Mouse (Mus musculus) hindbrain, postnatal 0 days (tissue): ENCODE measurements around the gene G0s2. TPM values are rescaled to one million over a fixed set of nuclear protein-coding genes. Genes with fewer than 3 reads are reported as not detected.
"Not testable (repeated sequence)": the region's sequence is repeated elsewhere in the genome, so short reads cannot be mapped to it uniquely, and the experiment has no call there.

Source experiments
- ATAC-seq: fragments of 200-750 bp; cut with Nextera tagmentation; 2 replicates; pipeline ENCODE4 v1.8.0; 2017; ENCODE audit warnings: mild to moderate bottlenecking, moderate TSS enrichment, moderate library complexity
- DNase-seq: peaks from one replicate; pipeline ENCODE4 v3.0.0-alpha.2; 2015; ENCODE audit warnings: low spot score
- H3K27ac ChIP-seq: fragments of 300-500 bp; sonication (generic); 2 replicates; pipeline ENCODE4 v1.5.1; 2014; ENCODE audit warnings: mild to moderate bottlenecking
- H3K27me3 ChIP-seq: fragments of 300-500 bp; sonication (generic); 2 replicates; pipeline ENCODE4 v1.6.1; 2014; ENCODE audit warnings: low read length, mixed read lengths; ENCODE audit not compliant: insufficient read depth
- H3K36me3 ChIP-seq: fragments of 300-500 bp; sonication (generic); 2 replicates; pipeline ENCODE4 v1.6.1; 2014; ENCODE audit warnings: low read length, mixed read lengths; ENCODE audit not compliant: insufficient read depth
- H3K4me1 ChIP-seq: fragments of 300-500 bp; sonication (generic); 2 replicates; pipeline ENCODE4 v1.6.1; 2014; ENCODE audit warnings: antibody characterized with exemption, low read length, mixed read lengths; ENCODE audit not compliant: insufficient read depth
- H3K4me2 ChIP-seq: fragments of 300-500 bp; sonication (generic); 2 replicates; pipeline ENCODE4 v1.6.1; 2014; ENCODE audit warnings: low read depth, mild to moderate bottlenecking, low read length, moderate library complexity, mixed read lengths
- H3K4me3 ChIP-seq: fragments of 300-500 bp; sonication (generic); 2 replicates; pipeline ENCODE4 v1.5.1; 2014; ENCODE audit warnings: low read length
- H3K9ac ChIP-seq: fragments of 300-500 bp; sonication (generic); replicated peaks from 2 replicates; pipeline ENCODE4 v1.6.1; 2014; ENCODE audit warnings: mild to moderate bottlenecking, low read length, moderate library complexity, mixed read lengths
- H3K9me3 ChIP-seq: fragments of 300-500 bp; sonication (generic); 2 replicates; pipeline ENCODE4 v1.6.1; 2016; ENCODE audit warnings: low read length, mixed read lengths
- CTCF ChIP-seq: IDR thresholded peaks from 2 replicates; pipeline ENCODE4 v1.5.1; 2016; ENCODE audit warnings: antibody characterized with exemption, control low read depth, low read depth
- WGBS: fragments of 180-500 bp; shearing (Covaris S2); extraction: QIAGEN DNeasy Blood & Tissue Kit; methylation state at CpG from one replicate; pipeline ENCODE4 v1.1.7; 2014; 5-methylcytosine and 5-hydroxymethylcytosine counted together
- polyA plus RNA-seq: library from polyadenylated mRNA; unstranded; fragments of >200 nt; fragmentation: Nextera tagmentation; extraction: Ambion mirVana; gene quantifications from 2 replicates; pipeline ENCODE4 v1.2.1, GENCODE M21; 2015
- total RNA-seq: library from RNA; depleted of rRNA; stranded (reverse); fragments of >200 nt; gene quantifications from 2 replicates; pipeline ENCODE4 v1.2.3, GENCODE M21; 2014

The G0s2 gene
- total and polyA plus RNA-seq, 2 experiments from 2014 or later: 7.0 to 7.4 TPM

- Histone ChIP-seq H3K4me3 (no peak overlapping the region), H3K27me3 (no peaks in the 10 kb centered on the region), H3K4me1 (no peaks in the 10 kb centered on the region), H3K36me3 (no peaks in the 10 kb centered on the region), H3K4me2 (no peak overlapping the region), H3K27ac (no peak overlapping the region), H3K9ac (no peak overlapping the region), H3K9me3 (no peaks in the 10 kb centered on the region)
- DNase-seq (no peak), ATAC-seq (no peak)
- WGBS: 88% methylated on average over 5 of the region's 5 CpGs
- no peak for TF ChIP-seq CTCF
These were observed 16.9 kb upstream of the G0s2 start for GRCm38 (mm10) chr1:193289914-193290313.

- 91% methylated on average over 3 of the region's 3 CpGs for WGBS
- Histone ChIP-seq H3K27ac (no peak overlapping the region), H3K4me2 (no peak overlapping the region), H3K27me3 (no peaks in the 10 kb centered on the region), H3K4me3 (no peak overlapping the region), H3K9ac (no peak overlapping the region), H3K9me3 (no peaks in the 10 kb centered on the region), H3K4me1 (no peaks in the 10 kb centered on the region), H3K36me3 (no peaks in the 10 kb centered on the region)
- ATAC-seq: no peak
- DNase-seq: no peak
- TF ChIP-seq CTCF: no peak
These were observed 16.1 kb upstream of the G0s2 start for GRCm38 (mm10) chr1:193289076-193289475.

- 92% methylated on average over 2 of the region's 2 CpGs for WGBS
- ATAC-seq (no peak), DNase-seq (no peak)
- H3K4me3 ChIP-seq: no peak overlapping the region
- no peaks in the 10 kb centered on the region for H3K27me3 ChIP-seq
- H3K36me3 ChIP-seq: no peaks in the 10 kb centered on the region
- no peak for TF ChIP-seq CTCF
- H3K4me2 ChIP-seq: no peak overlapping the region
- H3K9me3 ChIP-seq: no peaks in the 10 kb centered on the region
- H3K27ac ChIP-seq: no peak overlapping the region
- no peak overlapping the region for H3K9ac ChIP-seq
- H3K4me1 ChIP-seq: no peaks in the 10 kb centered on the region
These were observed 14.6 kb upstream of the G0s2 start for GRCm38 (mm10) chr1:193287578-193287977.

- not testable (repeated sequence) for H3K9ac ChIP-seq, H3K27ac ChIP-seq, ATAC-seq, H3K9me3 ChIP-seq, DNase-seq, H3K4me1 ChIP-seq, H3K36me3 ChIP-seq, H3K27me3 ChIP-seq, H3K4me3 ChIP-seq, H3K4me2 ChIP-seq
- 89% methylated on average over 3 of the region's 3 CpGs for WGBS
These were observed 12.8 kb upstream of the G0s2 start for GRCm38 (mm10) chr1:193285766-193286325.

GRCm38 (mm10) chr1:193284228-193284779 is 11.3 kb upstream of the G0s2 start:
- H3K27ac ChIP-seq: no peak overlapping the region

GRCm38 (mm10) chr1:193281344-193281743 is 8.3 kb upstream of the G0s2 start:
- H3K9me3 ChIP-seq: no peaks in the 10 kb centered on the region
- no peak overlapping the region for H3K9ac ChIP-seq
- H3K27ac ChIP-seq: no peak overlapping the region
- H3K4me2 ChIP-seq: no peak overlapping the region
- TF ChIP-seq CTCF: no peak
- H3K4me1 ChIP-seq: peaks cover 2% of the 10 kb centered on the region; the same call in 1 of the 2 replicates
- DNase-seq (no peak), ATAC-seq (no peak)
- no peak overlapping the region for H3K4me3 ChIP-seq
- no peaks in the 10 kb centered on the region for H3K36me3 ChIP-seq
- 94% methylated on average over 2 of the region's 2 CpGs for WGBS
- no peaks in the 10 kb centered on the region for H3K27me3 ChIP-seq

More at GRCm38 (mm10) chr1:193284228-193284779, 11.3 kb upstream of the G0s2 start:
- no peak overlapping the region for H3K4me3 ChIP-seq
- ATAC-seq: no peak
- no peak overlapping the region for H3K4me2 ChIP-seq
- DNase-seq: peak; percentile 15
- 71% methylated on average over 7 of the region's 7 CpGs for WGBS
- H3K9ac ChIP-seq: no peak overlapping the region
- no peaks in the 10 kb centered on the region for H3K4me1 ChIP-seq
- no peaks in the 10 kb centered on the region for H3K36me3 ChIP-seq
- H3K9me3 ChIP-seq: no peaks in the 10 kb centered on the region
- H3K27me3 ChIP-seq: no peaks in the 10 kb centered on the region
- TF ChIP-seq CTCF: no peak

- no peak for TF ChIP-seq CTCF
- Histone ChIP-seq H3K4me2 (no peak overlapping the region), H3K4me1 (peaks cover 2% of the 10 kb centered on the region; the same call in 1 of the 2 replicates), H3K27ac (no peak overlapping the region), H3K9me3 (no peaks in the 10 kb centered on the region), H3K9ac (no peak overlapping the region), H3K4me3 (no peak overlapping the region), H3K27me3 (no peaks in the 10 kb centered on the region), H3K36me3 (no peaks in the 10 kb centered on the region)
- ATAC-seq (no peak), DNase-seq (no peak)
- 82% methylated on average over 4 of the region's 4 CpGs for WGBS
These were observed 6.5 kb upstream of the G0s2 start for GRCm38 (mm10) chr1:193279492-193279891.
